Mouse (Mus musculus) cerebellum, postnatal 10 days (tissue): ENCODE results near the gene Aip.
"Not testable (repeated sequence)": the region's sequence is repeated elsewhere in the genome, so short reads cannot be mapped to it uniquely, and the experiment has no call there.

Source experiments
- DNase-seq, 2 experiments: peaks; one replicate each; pipeline ENCODE4 v3.0.0; 2021; ENCODE audit warnings: mixed read lengths in 2 of 2

Aip gene

GRCm38 (mm10) chr19:4151898-4152297 lies 26.2 kb upstream of the Aip start:
- no peak for DNase-seq

DNA sequence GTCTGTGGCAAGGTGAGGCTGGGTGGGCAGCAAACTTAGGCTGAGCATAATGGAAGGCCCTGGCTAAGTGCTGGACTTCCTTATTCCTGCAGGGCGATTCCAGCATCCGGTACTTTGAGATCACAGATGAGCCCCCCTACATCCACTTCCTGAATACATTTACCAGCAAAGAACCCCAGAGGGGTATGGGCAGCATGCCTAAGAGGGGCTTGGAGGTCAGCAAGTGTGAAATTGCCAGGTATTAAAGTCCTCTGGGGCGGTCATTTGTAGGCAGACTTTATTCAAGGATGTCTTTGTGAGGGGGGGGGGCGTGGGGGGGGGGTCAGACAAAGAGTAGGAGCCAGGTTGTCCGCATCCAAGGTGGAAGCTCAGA lies 25.8 kb upstream of the Aip start:
- no peak for DNase-seq

GRCm38 (mm10) chr19:4150567-4151487 lies 25.2 kb upstream of the Aip start:
- DNase-seq, result no peak

- no peak for DNase-seq
Observed at GRCm38 (mm10) chr19:4149764-4150461, 24.3 kb upstream of the Aip start.

- no peak for DNase-seq
Observed at GRCm38 (mm10) chr19:4149283-4149682, 23.6 kb upstream of the Aip start.

DNA sequence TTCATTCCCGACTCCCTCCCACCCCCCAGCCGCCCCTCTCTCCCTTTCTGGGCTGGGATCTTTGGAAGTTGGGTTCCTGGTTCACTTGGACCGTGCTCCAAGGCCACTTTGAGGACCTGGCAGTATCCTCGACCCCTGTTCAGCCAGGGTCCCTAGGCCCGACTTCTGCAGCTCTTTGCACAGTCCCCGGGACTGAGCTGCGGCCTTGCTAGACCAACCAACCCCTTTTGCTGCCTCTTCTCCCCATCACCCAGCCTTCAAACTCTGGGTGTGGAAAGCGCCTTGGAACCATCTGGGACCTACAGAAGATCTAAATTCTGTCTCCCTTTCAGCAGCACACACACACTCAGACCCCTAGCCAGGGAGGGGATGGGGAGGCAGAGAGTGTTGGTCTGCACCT lies 23.2 kb upstream of the Aip start:
- DNase-seq, result peak in 1 of 2 experiments; percentile 48

DNA sequence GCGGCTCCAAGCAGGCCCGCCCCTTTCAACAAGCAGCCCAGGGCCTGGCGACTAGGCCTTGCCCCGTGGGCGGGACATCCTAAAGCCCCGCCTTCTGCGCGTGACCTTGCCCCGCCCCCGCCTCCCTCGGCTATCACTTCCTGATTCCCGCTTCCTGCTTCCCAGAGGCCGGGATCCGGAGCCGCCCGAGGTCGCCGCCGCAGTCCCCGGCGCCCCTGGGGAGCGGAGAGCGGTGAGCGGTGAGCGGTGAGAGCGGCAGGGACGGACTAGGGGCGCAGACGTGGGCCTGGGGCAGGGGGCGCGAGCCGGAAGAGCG lies 22.8 kb upstream of the Aip start, which contains the start of gene Coro1b:
TSS of gene Coro1b (plus strand) at position 129 of the 316 bp plus-strand sequence.
- DNase-seq, result peak; percentile 99

DNA sequence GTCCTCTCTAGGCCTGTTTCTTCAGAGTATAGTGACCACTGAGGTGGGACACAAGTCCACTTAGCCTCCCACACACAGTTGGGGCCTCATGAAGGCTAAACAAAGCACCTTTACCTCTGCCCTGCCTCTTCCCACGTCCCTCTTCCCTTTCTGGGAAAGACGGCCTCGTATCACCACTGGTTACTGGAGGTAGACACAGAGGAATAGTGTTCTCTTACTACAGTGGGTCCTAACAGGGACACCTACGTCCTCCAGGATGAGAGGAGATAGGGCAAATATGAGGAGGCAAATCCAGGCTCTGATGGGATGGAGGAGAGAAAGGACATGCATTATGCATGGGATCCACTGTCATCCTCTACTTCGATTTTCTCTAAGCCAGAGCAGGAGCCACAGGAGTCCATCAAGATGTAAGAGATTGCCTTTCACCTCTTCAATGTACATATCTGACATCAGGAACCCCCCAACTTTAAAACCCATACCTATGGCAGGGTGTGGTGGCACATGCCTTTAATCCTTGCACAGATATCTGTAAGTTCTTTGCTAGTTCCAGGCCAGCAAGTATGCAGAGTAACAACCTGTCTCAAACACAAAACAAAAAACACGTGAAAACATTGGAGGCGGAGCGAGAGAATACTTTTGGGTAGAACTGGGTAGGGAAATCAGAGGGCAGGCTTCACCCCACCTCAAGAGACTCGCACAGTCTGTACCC lies 22.3 kb upstream of the Aip start:
- DNase-seq, result no peak

GRCm38 (mm10) chr19:4147022-4147405 lies 21.4 kb upstream of the Aip start:
- DNase-seq, result no peak

DNA sequence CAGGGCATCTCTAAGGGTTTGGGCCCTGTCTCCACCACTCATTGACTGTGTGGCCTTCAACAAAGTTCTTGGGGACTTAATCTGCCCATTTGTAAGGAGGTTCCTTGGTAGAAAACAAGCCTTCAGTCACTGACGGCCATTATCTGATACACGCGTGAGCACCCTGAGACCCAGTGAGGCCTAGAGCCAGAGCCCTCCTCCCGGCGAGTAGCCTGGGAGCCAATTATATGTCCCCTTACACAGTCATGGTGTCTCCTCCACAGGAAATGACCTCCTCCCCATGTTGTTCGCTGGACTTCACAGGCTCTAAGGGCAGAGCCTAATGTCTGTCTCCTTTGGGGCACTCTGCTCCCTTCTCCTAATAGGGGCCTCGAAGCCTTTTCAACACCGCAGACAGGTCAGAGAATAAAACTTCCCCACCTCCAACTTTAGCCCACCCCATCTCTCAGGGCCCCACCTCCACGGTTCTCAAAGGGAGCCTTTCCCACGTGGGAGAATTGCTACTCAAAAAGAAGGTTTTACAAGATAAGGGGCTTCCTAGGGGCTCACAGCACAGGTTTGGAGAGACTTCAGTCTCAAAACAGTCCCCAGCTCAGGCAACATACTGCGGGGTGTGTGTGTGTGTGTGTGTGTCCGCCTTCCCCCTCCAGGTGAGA lies 20.8 kb upstream of the Aip start:
- no peak for DNase-seq

DNA sequence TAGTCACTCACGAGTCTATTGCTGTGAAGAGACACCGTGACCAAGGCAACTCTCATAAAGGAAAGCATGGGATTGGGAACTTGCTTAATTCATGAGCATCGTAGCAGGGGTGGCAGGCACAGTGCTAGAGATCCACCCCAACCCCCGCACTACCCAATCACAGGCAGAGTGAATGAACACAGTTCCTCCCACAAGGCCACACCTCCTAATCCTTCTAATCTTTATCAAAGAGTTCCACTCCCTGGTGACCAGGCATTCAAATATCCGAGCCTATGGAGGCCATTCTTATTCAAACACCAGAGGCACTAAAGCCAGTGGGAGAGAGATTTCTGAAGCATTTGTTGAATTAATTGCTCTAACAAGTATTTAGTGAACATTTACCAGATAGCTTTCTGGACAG lies 20.3 kb upstream of the Aip start:
- no peak for DNase-seq

DNA sequence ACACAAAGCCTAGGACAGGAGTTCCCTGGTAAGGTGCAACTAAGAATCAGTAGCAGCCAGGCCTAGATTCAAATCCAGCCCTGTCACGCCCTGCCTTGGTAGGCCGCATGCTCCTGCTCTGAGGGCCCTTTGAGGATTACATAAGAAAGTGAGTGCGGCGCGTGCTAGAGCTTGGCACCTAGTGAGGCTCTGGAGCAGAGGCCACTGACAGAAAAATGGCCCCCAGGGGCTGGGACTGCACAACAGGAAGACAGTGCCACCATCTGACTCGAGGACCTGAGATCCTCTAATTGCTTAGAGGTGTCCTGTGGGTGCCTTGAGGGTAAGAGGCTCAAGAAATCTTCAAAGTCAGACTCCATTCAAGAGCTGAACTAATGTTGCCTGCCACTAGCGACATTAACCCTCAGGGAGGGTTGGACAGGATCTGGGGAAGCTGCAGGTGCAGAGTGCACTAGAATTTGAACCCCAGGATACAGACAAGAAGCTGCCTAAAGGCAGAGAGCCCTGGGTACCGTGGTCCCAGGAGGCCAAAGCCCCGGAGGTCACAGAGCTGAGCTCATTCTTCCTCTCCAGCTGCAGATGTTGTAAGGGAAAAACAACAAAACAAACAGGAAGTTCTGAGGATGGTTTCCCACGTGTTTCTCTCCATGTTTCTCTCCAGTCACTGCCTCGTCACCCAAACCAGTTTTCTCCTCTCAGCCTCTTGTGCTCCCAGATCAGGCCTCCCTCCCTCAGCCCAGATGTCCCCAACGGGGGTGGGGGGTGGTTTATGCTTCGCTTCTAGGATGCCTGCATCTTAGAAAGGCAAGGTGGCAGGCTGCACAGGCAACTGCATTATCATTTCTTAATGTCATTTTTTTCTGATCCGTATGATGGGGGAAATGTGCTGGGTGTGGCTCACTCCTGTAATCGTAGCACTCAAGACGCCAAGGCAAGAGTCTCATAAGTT lies 19.2 kb upstream of the Aip start:
- DNase-seq, result no peak

DNA sequence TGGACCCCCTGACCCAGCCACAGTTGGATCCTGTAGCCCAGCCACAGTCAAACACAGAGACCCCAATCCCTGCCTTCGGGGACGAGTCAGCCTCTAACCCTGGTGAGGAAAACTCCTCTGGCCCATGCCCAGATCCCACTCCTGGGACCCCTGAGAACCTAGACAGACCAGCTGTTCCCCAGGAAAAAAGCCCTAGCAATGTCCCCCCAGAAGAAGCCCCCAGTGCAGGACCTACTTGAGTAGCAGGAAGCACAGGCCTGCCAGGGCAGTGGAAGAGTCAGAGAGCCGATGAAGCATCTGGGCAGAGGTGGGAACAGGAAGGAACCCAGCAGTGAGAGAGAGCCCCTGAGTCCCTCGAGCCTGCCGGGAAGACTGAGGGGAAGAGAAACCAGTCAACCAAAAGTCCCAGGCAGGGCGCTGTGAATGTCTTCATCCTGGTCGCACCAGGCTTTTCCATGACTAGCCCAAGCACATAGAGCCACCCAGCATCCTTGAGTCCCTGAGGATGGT lies 18.2 kb upstream of the Aip start, which contains the start of gene Cabp4:
TSS of gene Cabp4 (minus strand) at position 275 of the 510 bp plus-strand sequence.
- no peak for DNase-seq

GRCm38 (mm10) chr19:4142416-4143173 lies 16.9 kb upstream of the Aip start:
- DNase-seq, result peak; percentile 68 to 73

GRCm38 (mm10) chr19:4140147-4140546 lies 14.5 kb upstream of the Aip start:
- no peak for DNase-seq

DNA sequence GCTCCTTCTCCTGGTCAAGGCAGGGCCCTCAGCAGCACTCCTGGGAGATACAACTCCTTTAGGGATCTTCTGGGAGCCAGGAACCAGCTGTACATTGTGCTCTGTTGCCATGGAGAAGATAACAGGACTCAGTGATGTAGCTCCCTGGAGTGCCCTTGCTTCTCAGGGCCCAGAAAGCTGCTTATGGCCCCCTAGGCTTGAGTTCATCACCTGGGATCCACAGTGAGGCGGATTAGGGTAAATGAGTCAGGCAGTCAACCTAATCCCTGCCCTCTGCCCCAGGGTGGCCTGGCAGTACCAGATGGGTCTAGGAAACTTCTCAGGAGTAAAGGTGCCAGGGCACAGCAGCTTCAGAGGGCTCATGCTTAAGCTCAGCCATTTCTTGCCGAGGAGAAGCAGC lies 13.8 kb upstream of the Aip start, which contains the start of gene Gpr152:
TSS of gene Gpr152 (plus strand) at position 342 of the 400 bp plus-strand sequence.
- no peak for DNase-seq

DNA sequence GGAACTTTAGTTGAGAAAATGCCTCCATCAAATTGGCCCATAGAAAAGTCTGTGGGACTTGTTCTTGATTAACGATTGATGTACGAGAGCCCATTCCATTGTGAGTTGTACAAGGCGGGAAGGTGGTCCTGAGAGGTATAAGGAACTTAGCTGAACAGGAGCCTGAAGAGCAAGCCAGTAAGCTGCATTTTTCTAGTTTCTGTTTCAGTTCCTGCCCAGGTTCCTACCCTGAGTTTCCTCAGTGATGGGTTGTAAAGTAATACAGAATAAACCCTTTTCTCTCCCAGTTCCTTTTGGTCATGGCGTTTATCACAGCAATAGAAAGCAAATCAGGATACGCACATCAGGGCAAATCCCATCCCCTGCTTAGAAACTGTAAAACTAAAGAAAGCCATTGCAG lies 12.3 kb upstream of the Aip start:
- no peak for DNase-seq

- no peak for DNase-seq
Observed at GRCm38 (mm10) chr19:4136463-4136862, 10.8 kb upstream of the Aip start.

DNA sequence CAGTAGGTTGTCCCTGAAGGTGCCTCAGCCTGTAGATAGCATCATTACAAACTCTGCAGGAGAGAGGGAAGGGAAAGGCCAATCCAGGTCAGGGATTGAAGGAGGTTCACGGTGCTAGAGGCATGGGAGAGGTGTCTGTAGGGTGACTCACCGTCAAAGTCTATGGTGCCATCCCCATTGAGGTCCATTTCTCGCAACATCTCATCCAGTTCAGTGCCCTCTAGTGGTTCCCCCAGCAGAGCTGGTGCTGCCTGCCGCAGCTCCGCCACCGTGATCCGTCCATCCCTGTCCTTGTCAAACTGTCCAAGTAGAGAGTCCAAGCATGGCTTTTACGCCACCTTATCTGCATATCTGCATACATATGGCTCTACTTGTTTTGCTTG lies 10.3 kb upstream of the Aip start:
- not testable (repeated sequence) for DNase-seq

GRCm38 (mm10) chr19:4135229-4135962 lies 9.7 kb upstream of the Aip start:
- DNase-seq, result not testable (repeated sequence)
